Mouse (Mus musculus): ENCODE measurements around the gene Rbfox1. TPM values are rescaled to one million over a fixed set of nuclear protein-coding genes. Genes with fewer than 3 reads are reported as not detected.

Rbfox1 gene
- polyA plus RNA-seq, 1 experiment, result 0.22 TPM

GRCm38 (mm10) chr16:7036988-7037387, 1151.8 kb downstream of the Rbfox1 start:
- no peaks in the 10 kb centered on the region for H3K79me3 ChIP-seq (ENCODE audit: low read depth)
- no peaks in the 10 kb centered on the region for H3K27me3 ChIP-seq (ENCODE audit: control insufficient read depth, insufficient read depth, insufficient read length)
- TF ChIP-seq CEBPB (IDR thresholded peaks at IDR 0.05; ENCODE audit: low read depth) (no peak), USF1 (IDR thresholded peaks at IDR 0.05; ENCODE audit: low read depth) (no peak), MYOD1 (IDR thresholded peaks at IDR 0.05; ENCODE audit: control insufficient read depth, insufficient read length, low read depth) (no peak), MAX (IDR thresholded peaks at IDR 0.05) (no peak), CTCF (IDR thresholded peaks at IDR 0.05; ENCODE audit: control insufficient read depth, insufficient read depth, insufficient read length) (no peak), FOSL1 (IDR thresholded peaks at IDR 0.05; ENCODE audit: insufficient read depth, low read length, poor library complexity, severe bottlenecking) (no peak), MYOG (IDR thresholded peaks at IDR 0.05; ENCODE audit: control insufficient read depth, extremely low read depth, insufficient read length) (no peak)
- H3K79me2 ChIP-seq (ENCODE audit: control insufficient read depth, insufficient read depth), result no peaks in the 10 kb centered on the region
- H3ac ChIP-seq (ENCODE audit: control insufficient read depth, insufficient read length, low read depth), result no peak overlapping the region
- H3K36me3 ChIP-seq (ENCODE audit: control insufficient read depth, insufficient read depth), result no peaks in the 10 kb centered on the region
- H3K4me3 ChIP-seq (ENCODE audit: insufficient read depth, poor library complexity, severe bottlenecking), result no peak overlapping the region

DNA sequence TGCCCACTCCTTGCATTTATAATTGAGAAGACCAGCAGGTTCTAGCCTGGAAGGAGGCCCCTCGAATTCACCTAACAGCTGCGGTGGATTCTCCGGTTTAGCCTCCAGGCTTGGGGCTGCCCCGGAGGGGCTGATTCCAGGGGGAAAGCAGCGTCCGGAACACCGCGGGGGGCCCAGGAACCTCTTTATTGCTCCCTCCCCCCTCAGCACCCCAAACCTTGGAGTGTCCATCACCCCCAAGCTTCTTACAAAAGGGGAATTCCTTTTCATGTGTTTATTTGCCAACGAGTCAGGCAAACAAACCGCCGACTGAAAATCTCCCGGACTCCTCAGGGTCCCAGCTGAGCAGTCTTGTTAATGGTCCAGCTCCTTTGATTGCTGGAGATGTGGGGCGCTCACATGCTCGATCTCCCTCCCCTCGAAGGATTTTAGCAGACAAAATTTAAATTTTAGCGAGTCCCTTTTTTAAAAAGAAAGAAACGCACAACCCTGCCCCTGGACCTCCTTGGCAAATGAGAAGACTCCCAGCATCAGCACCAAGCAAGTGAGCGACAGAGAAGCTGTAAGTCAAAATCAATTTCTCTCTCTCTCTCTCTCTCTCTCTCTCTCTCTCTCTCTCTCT, 1153.6 kb downstream of the Rbfox1 start:
- Histone ChIP-seq H3K4me3 (ENCODE audit: insufficient read depth, poor library complexity, severe bottlenecking) (no peak overlapping the region), H3K36me3 (ENCODE audit: control insufficient read depth, insufficient read depth) (no peaks in the 10 kb centered on the region), H3K79me2 (ENCODE audit: control insufficient read depth, insufficient read depth) (no peaks in the 10 kb centered on the region), H3ac (ENCODE audit: control insufficient read depth, insufficient read length, low read depth) (no peak overlapping the region), H3K79me3 (ENCODE audit: low read depth) (no peaks in the 10 kb centered on the region), H3K27me3 (ENCODE audit: control insufficient read depth, insufficient read depth, insufficient read length) (no peaks in the 10 kb centered on the region)
- TF ChIP-seq FOSL1 (IDR thresholded peaks at IDR 0.05; ENCODE audit: insufficient read depth, low read length, poor library complexity, severe bottlenecking) (no peak), CEBPB (IDR thresholded peaks at IDR 0.05; ENCODE audit: low read depth) (no peak)

DNA sequence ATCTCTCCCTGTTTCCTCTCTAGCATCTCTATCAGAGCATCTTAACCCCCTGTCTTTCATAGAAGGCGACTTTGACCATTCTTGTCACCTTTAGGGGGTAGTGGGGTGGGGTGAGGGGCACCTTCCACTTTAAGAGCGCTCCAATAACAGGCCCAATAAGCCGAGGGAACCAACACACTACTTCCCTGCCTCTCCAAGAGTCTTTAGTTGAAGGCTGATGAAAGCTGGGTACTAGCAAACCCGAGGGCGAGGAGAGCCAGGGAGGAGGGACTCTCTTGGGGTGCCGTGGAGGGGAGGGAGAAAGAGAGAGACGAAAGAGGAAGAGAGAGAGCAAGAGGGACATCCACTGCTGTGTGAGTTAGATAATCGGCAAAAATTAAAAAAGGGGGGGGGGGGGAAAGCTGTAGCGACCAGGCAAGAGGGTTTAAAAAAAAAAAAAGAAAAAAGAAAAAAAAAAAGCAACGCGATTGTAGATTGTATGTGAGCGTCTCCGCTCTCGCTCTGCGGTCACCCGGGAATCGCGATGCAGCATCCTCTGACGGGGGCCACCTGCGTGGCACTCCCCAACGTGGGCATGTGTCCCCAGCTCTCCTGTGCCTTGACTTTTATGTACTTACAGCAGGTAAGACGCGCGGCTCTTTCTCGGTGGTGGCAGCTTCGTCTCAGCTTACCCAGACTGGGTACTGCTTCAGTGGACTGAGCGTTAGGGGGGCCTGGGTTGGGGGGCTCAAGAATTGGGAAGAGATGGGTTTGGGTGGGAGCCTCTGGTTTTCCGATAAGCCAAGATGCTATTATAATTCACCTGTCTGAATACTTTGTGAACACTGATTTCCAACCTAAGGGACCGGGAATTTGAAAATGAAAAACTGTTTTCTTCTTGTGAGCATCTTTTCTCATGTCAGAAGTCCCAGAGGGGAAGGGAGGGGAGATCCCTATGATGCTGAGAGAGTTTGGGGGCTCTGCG, 1154.5 kb downstream of the Rbfox1 start:
- Histone ChIP-seq H3K79me3 (ENCODE audit: low read depth) (no peaks in the 10 kb centered on the region), H3K27me3 (ENCODE audit: control insufficient read depth, insufficient read depth, insufficient read length) (no peaks in the 10 kb centered on the region)
- TF ChIP-seq CEBPB (IDR thresholded peaks at IDR 0.05; ENCODE audit: low read depth) (no peak), MYOD1 (IDR thresholded peaks at IDR 0.05; ENCODE audit: control insufficient read depth, insufficient read length, low read depth) (no peak), MAX (IDR thresholded peaks at IDR 0.05) (no peak), USF1 (IDR thresholded peaks at IDR 0.05; ENCODE audit: low read depth) (no peak), MYOG (IDR thresholded peaks at IDR 0.05; ENCODE audit: control insufficient read depth, extremely low read depth, insufficient read length) (no peak), CTCF (IDR thresholded peaks at IDR 0.05; ENCODE audit: control insufficient read depth, insufficient read depth, insufficient read length) (no peak), FOSL1 (IDR thresholded peaks at IDR 0.05; ENCODE audit: insufficient read depth, low read length, poor library complexity, severe bottlenecking) (no peak)

DNA sequence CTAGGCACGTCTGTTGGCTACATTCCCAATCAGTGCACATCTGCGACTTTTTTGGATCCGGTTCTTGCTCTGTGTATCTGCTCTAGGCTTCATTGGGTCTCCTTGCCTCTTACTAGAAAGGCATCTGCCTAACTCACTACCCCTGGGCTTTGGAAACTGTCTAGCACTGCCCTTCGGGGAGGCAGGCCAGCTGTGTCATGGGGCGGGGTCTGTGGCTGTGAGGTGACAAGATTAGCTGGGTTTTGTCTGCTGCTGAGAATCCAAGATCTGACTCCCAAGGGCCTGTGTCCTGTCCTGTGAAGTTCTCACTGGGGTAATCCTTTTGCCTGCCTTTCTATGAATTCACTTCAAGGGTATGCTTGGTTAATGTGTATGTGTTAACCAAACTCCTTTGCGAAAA, 1155.5 kb downstream of the Rbfox1 start:
- Histone ChIP-seq H3K36me3 (ENCODE audit: control insufficient read depth, insufficient read depth) (no peaks in the 10 kb centered on the region), H3ac (ENCODE audit: control insufficient read depth, insufficient read length, low read depth) (no peak overlapping the region), H3K27me3 (ENCODE audit: control insufficient read depth, insufficient read depth, insufficient read length) (no peaks in the 10 kb centered on the region), H3K79me2 (ENCODE audit: control insufficient read depth, insufficient read depth) (no peaks in the 10 kb centered on the region), H3K4me3 (ENCODE audit: insufficient read depth, poor library complexity, severe bottlenecking) (no peak overlapping the region), H3K79me3 (ENCODE audit: low read depth) (no peaks in the 10 kb centered on the region)
- TF ChIP-seq MAX (IDR thresholded peaks at IDR 0.05) (no peak), CEBPB (IDR thresholded peaks at IDR 0.05; ENCODE audit: low read depth) (no peak), USF1 (IDR thresholded peaks at IDR 0.05; ENCODE audit: low read depth) (no peak), MYOD1 (IDR thresholded peaks at IDR 0.05; ENCODE audit: control insufficient read depth, insufficient read length, low read depth) (no peak), MYOG (IDR thresholded peaks at IDR 0.05; ENCODE audit: control insufficient read depth, extremely low read depth, insufficient read length) (no peak), CTCF (IDR thresholded peaks at IDR 0.05; ENCODE audit: control insufficient read depth, insufficient read depth, insufficient read length) (no peak), FOSL1 (IDR thresholded peaks at IDR 0.05; ENCODE audit: insufficient read depth, low read length, poor library complexity, severe bottlenecking) (no peak)

More for the DNA sequence above, 1154.5 kb downstream of the Rbfox1 start:
- no peaks in the 10 kb centered on the region for H3K79me2 ChIP-seq (ENCODE audit: control insufficient read depth, insufficient read depth)
- peak overlapping the region; percentile 37 for H3ac ChIP-seq (ENCODE audit: control insufficient read depth, insufficient read length, low read depth)
- no peak overlapping the region for H3K4me3 ChIP-seq (ENCODE audit: insufficient read depth, poor library complexity, severe bottlenecking)
- no peaks in the 10 kb centered on the region for H3K36me3 ChIP-seq (ENCODE audit: control insufficient read depth, insufficient read depth)

GRCm38 (mm10) chr16:7047421-7047820, 1162.3 kb downstream of the Rbfox1 start:
- no peak for TF ChIP-seq MAX (IDR thresholded peaks at IDR 0.05)
- no peak for TF ChIP-seq FOSL1 (IDR thresholded peaks at IDR 0.05; ENCODE audit: insufficient read depth, low read length, poor library complexity, severe bottlenecking)
- no peak for TF ChIP-seq CEBPB (IDR thresholded peaks at IDR 0.05; ENCODE audit: low read depth)
- no peak for TF ChIP-seq MYOD1 (IDR thresholded peaks at IDR 0.05; ENCODE audit: control insufficient read depth, insufficient read length, low read depth)
- no peak for TF ChIP-seq MYOG (IDR thresholded peaks at IDR 0.05; ENCODE audit: control insufficient read depth, extremely low read depth, insufficient read length)
- TF ChIP-seq USF1 (IDR thresholded peaks at IDR 0.05; ENCODE audit: low read depth), result no peak
- TF ChIP-seq CTCF (IDR thresholded peaks at IDR 0.05; ENCODE audit: control insufficient read depth, insufficient read depth, insufficient read length), result no peak
- H3K27me3 ChIP-seq (ENCODE audit: control insufficient read depth, insufficient read depth, insufficient read length), result no peaks in the 10 kb centered on the region
- no peak overlapping the region for H3ac ChIP-seq (ENCODE audit: control insufficient read depth, insufficient read length, low read depth)
- H3K79me3 ChIP-seq (ENCODE audit: low read depth), result no peaks in the 10 kb centered on the region
- H3K79me2 ChIP-seq (ENCODE audit: control insufficient read depth, insufficient read depth), result no peaks in the 10 kb centered on the region
- no peak overlapping the region for H3K4me3 ChIP-seq (ENCODE audit: insufficient read depth, poor library complexity, severe bottlenecking)
- H3K36me3 ChIP-seq (ENCODE audit: control insufficient read depth, insufficient read depth), result no peaks in the 10 kb centered on the region

All from C2C12 (cell line).